Mouse (Mus musculus) neural tube, embryonic 15.5 days (tissue): ENCODE measurements around the gene Olfr120. TPM values are rescaled to one million over a fixed set of nuclear protein-coding genes. Genes with fewer than 3 reads are reported as not detected.
"Not testable (repeated sequence)": the region's sequence is repeated elsewhere in the genome, so short reads cannot be mapped to it uniquely, and the experiment has no call there.

Source experiments
- ATAC-seq: fragments of 200-750 bp; cut with Nextera tagmentation; 2 replicates; pipeline ENCODE4 v1.8.0; 2017; ENCODE audit warnings: mild to moderate bottlenecking, moderate TSS enrichment, moderate library complexity; ENCODE audit not compliant: low FRiP score
- H3K27ac ChIP-seq: fragments of 300-500 bp; sonication (generic); replicated peaks from 2 replicates; pipeline ENCODE4 v1.5.1; 2015; ENCODE audit warnings: mild to moderate bottlenecking, inconsistent platforms
- H3K27me3 ChIP-seq: fragments of 300-500 bp; sonication (generic); replicated peaks from 2 replicates; pipeline ENCODE4 v1.6.1; 2015; ENCODE audit warnings: inconsistent platforms
- H3K36me3 ChIP-seq: fragments of 300-500 bp; sonication (generic); 2 replicates; pipeline ENCODE4 v1.6.1; 2015; ENCODE audit warnings: inconsistent platforms
- H3K4me1 ChIP-seq: fragments of 300-500 bp; sonication (generic); 2 replicates; pipeline ENCODE4 v1.6.1; 2015; ENCODE audit warnings: inconsistent platforms
- H3K4me2 ChIP-seq: fragments of 300-500 bp; sonication (generic); 2 replicates; pipeline ENCODE4 v1.6.1; 2015; ENCODE audit warnings: inconsistent platforms, mild to moderate bottlenecking, moderate library complexity
- H3K4me3 ChIP-seq: fragments of 300-500 bp; sonication (generic); replicated peaks from 2 replicates; pipeline ENCODE4 v1.5.1; 2015; ENCODE audit warnings: mild to moderate bottlenecking, inconsistent platforms
- H3K9ac ChIP-seq: fragments of 300-500 bp; sonication (generic); replicated peaks from 2 replicates; pipeline ENCODE4 v1.6.1; 2015; ENCODE audit warnings: mild to moderate bottlenecking, inconsistent platforms
- H3K9me3 ChIP-seq: fragments of 300-500 bp; sonication (generic); replicated peaks from 2 replicates; pipeline ENCODE4 v1.6.1; 2016; ENCODE audit warnings: inconsistent platforms
- WGBS: fragments of 180-500 bp; shearing (Covaris S2); methylation state at CpG from one replicate; pipeline ENCODE4 v1.1.7; 2015; ENCODE audit warnings: mixed read lengths; 5-methylcytosine and 5-hydroxymethylcytosine counted together
- polyA plus RNA-seq: library from polyadenylated mRNA; unstranded; fragments of >200 nt; fragmentation: Nextera tagmentation; extraction: Ambion mirVana; gene quantifications from 2 replicates; pipeline ENCODE4 v1.2.1, GENCODE M21; 2015

Gene Olfr120
- not detected in 2 replicates for polyA plus RNA-seq

DNA sequence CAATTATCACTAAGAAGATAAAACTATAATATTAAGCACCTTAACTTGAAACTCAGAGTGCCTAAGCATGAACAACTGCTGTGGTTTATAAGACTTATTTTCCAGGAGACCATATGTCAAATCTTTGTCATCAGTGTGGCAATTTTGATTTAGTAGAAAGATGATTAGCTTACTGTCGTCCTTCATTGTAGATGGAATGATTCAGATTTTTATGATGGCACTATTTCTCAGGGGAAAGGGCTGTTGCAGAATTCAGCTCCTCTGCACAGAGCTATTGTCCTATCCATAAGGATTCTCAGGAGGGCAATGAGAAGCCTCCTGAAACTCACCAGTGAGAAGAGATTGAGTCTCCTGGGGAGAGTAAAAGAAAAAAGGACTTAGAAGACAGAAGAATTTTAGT, at the start of gene Olfr120:
Gene Olfr120 (plus strand): TSS at position 301 of the 400 bp plus-strand sequence.
- no peaks in the 10 kb centered on the region for H3K36me3 ChIP-seq
- H3K4me3 ChIP-seq = no peak within 1 kb of the TSS
- no peaks in the 10 kb centered on the region for H3K27me3 ChIP-seq
- ATAC-seq = no peak
- no peaks in the 10 kb centered on the region for H3K4me1 ChIP-seq
- H3K9me3 ChIP-seq = no peaks in the 10 kb centered on the region
- 66% methylated on average over 1 of the region's 1 CpGs for WGBS
- no peak within 1 kb of the TSS for H3K27ac ChIP-seq
- no peak within 1 kb of the TSS for H3K4me2 ChIP-seq
- H3K9ac ChIP-seq = no peak within 1 kb of the TSS

DNA sequence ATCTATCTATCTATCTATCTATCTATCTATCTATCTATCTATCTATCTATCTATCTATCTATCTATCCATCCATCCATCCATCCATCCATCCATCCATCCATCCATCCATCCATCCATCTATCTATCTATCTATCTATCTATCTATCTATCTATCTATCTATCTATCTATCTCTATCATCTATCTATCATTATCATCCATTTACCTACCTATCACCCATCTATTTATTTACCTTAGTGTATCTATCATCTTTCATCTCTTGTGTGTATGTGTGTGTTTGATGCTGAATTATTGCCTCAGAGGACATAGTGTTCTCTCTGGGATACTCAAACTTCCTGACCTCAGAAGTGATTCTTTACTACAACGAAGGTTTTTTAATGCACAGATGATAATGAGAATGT, 25.3 kb upstream of the Olfr120 start, which contains the start of gene Olfr119:
Gene Olfr119 (plus strand): TSS at position 301 of the 400 bp plus-strand sequence.
- not testable (repeated sequence) for H3K9me3 ChIP-seq, H3K27ac ChIP-seq, H3K27me3 ChIP-seq, ATAC-seq, H3K9ac ChIP-seq, H3K4me1 ChIP-seq, H3K36me3 ChIP-seq, H3K4me3 ChIP-seq, H3K4me2 ChIP-seq
- WGBS = 73% methylated on average over 1 of the region's 1 CpGs

DNA sequence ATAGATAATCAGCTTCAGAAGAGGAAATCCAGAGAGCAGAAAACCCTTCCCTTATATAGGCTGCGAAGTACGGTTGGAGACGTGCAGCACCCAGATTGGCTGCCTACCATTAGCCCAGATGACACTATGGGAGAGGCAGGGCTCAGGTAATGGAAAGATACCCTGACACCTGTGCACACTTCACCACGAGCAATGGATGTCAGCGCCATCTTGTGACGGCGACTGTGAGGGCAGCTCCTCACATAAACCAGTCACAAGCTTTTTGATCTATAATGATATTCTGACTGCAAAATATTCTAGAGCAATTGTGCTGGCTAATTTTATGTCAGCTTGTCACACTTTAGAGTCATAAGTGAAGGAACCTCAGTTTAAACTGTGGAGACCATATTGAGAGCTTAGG, 16.5 kb downstream of the Olfr120 start:
- Histone ChIP-seq H3K9ac (no peak overlapping the region), H3K27me3 (no peaks in the 10 kb centered on the region), H3K4me1 (no peaks in the 10 kb centered on the region), H3K27ac (no peak overlapping the region), H3K9me3 (no peaks in the 10 kb centered on the region), H3K36me3 (no peaks in the 10 kb centered on the region), H3K4me3 (no peak overlapping the region), H3K4me2 (no peak overlapping the region)
- ATAC-seq = no peak
- WGBS = 49% methylated on average over 7 of the region's 7 CpGs

DNA sequence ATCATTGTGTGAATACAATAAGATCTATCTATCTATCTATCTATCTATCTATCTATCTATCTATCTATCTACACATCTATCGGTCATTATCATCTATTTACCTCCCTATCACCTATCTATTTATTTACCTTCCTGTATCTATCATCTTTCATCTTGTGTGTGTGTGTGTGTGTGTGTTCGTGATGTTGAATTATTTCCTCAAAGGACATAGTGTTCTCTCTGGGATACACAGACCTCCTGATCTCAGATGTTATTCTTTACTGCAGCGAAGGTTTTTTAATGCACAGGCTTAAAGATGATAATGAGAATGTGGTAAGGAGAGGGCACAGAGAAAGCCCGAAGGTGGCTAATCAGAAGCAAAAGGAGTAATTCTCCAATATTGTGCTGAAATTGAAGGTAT, 46.7 kb downstream of the Olfr120 start, which contains the start of gene Olfr122:
Gene Olfr122 (plus strand): TSS at position 301 of the 400 bp plus-strand sequence.
- Histone ChIP-seq H3K9me3 (no peaks in the 10 kb centered on the region), H3K4me3 (no peak within 1 kb of the TSS), H3K4me1 (no peaks in the 10 kb centered on the region), H3K4me2 (no peak within 1 kb of the TSS), H3K27me3 (no peaks in the 10 kb centered on the region), H3K36me3 (no peaks in the 10 kb centered on the region), H3K9ac (no peak within 1 kb of the TSS), H3K27ac (no peak within 1 kb of the TSS)
- no peak for ATAC-seq
- WGBS = 87% methylated on average over 4 of the region's 4 CpGs

Other genes with a start within 250 kb of the Olfr120 start
- 0.73 TPM in 1 of 2 replicates, not detected in the other for gene H2-M2, start 238.3 kb upstream of the Olfr120 start, polyA plus RNA-seq
- gene Olfr110, start 229.3 kb upstream of the Olfr120 start, polyA plus RNA-seq = not detected in 2 replicates
- gene Olfr111, start 213.8 kb upstream of the Olfr120 start, polyA plus RNA-seq = not detected in 2 replicates
- gene Olfr112, start 152.4 kb upstream of the Olfr120 start, polyA plus RNA-seq = not detected in 2 replicates
- not detected in 2 replicates for gene Olfr113, start 144.1 kb upstream of the Olfr120 start, polyA plus RNA-seq
- not detected in 2 replicates for gene Olfr114, start 129.1 kb upstream of the Olfr120 start, polyA plus RNA-seq
- gene Olfr115, start 94.7 kb upstream of the Olfr120 start, polyA plus RNA-seq = not detected in 2 replicates
- not detected in 2 replicates for gene Olfr116, start 94.6 kb upstream of the Olfr120 start, polyA plus RNA-seq
- not detected in 2 replicates for gene Olfr117, start 58.0 kb upstream of the Olfr120 start, polyA plus RNA-seq
- gene Olfr118, start 54.8 kb upstream of the Olfr120 start, polyA plus RNA-seq = not detected in 2 replicates
- gene Olfr119, start 25.2 kb upstream of the Olfr120 start, polyA plus RNA-seq = not detected in 2 replicates
- gene Olfr121, start 27.0 kb downstream of the Olfr120 start, polyA plus RNA-seq = not detected in 2 replicates
- gene Olfr122, start 46.8 kb downstream of the Olfr120 start, polyA plus RNA-seq = not detected in 2 replicates
- not detected in 2 replicates for gene Olfr123, start 71.7 kb downstream of the Olfr120 start, polyA plus RNA-seq
- gene Olfr124, start 78.1 kb downstream of the Olfr120 start, polyA plus RNA-seq = not detected in 2 replicates
- not detected in 2 replicates for gene Olfr125, start 111.1 kb downstream of the Olfr120 start, polyA plus RNA-seq
- not detected in 2 replicates for gene Olfr126, start 125.7 kb downstream of the Olfr120 start, polyA plus RNA-seq
- gene Olfr127, start 178.6 kb downstream of the Olfr120 start, polyA plus RNA-seq = not detected in 2 replicates
- gene Olfr128, start 198.7 kb downstream of the Olfr120 start, polyA plus RNA-seq = not detected in 2 replicates
- not detected in 2 replicates for gene Olfr761, start 231.3 kb downstream of the Olfr120 start, polyA plus RNA-seq